Mouse (Mus musculus) fat pad, adult 2 months (tissue): Measurements from ENCODE around the gene Evl.
"Not testable (repeated sequence)": the region's sequence is repeated elsewhere in the genome, so short reads cannot be mapped to it uniquely, and the experiment has no call there.

Experiments used
- DNase-seq: peaks from one replicate; pipeline ENCODE4 v3.0.0-alpha.2; 2011; ENCODE audit warnings: low read depth, low spot score; ENCODE audit errors: extremely low read depth

The Evl gene

GRCm38 (mm10) chr12:108693592-108693991 lies 139.1 kb downstream of the Evl start:
- DNase-seq: peak; percentile 66

- peak; percentile 57 for DNase-seq
Measured at GRCm38 (mm10) chr12:108694223-108694622, 139.7 kb downstream of the Evl start.

GRCm38 (mm10) chr12:108698697-108699471 lies 144.4 kb downstream of the Evl start:
- no peak for DNase-seq

GRCm38 (mm10) chr12:108699576-108699975 lies 145.1 kb downstream of the Evl start:
- DNase-seq: no peak

DNA sequence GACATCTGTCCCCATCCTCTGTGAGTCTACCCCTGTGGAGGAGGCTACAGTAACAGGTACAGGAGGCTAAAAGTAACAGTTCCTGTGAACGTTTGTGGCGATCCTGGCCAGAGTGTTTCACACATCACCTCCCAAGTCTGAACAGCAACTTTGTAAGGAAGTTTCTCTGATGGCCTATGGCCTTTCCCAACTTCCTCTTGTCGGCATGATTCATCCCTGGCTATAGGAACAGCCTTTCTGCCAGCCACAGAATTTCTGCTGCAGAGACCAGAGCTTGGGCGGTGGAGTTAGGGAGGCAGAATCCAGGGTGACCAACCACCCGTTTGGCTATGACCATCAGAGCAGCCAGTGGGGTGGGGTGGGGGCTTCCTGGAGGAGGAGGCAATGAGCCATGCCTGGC lies 145.5 kb downstream of the Evl start:
- no peak for DNase-seq

DNA sequence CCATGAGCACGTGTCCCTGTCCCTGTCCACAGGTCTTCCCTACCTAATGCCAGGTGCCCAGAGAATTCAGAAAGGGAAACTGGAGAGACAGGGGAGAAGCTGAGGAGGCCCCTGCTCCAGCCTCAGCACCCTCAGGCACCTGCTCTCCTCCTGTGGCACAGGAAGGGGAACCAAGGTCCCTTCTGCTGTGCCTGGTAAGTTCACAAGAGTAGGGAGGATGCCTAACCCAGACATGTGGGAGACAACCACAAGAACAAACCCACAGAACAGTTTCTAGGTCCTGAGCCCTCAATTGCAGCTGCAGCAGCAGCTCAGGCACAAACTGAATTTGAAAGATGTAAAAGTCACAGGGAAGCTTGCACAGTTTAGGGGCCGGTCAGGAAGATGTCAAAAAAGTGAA lies 146.7 kb downstream of the Evl start:
- DNase-seq: no peak

- DNase-seq: no peak
Measured at GRCm38 (mm10) chr12:108702185-108702584, 147.7 kb downstream of the Evl start, which contains the start of gene Degs2. Degs2 (minus strand) TSS chr12:108702315.

DNA sequence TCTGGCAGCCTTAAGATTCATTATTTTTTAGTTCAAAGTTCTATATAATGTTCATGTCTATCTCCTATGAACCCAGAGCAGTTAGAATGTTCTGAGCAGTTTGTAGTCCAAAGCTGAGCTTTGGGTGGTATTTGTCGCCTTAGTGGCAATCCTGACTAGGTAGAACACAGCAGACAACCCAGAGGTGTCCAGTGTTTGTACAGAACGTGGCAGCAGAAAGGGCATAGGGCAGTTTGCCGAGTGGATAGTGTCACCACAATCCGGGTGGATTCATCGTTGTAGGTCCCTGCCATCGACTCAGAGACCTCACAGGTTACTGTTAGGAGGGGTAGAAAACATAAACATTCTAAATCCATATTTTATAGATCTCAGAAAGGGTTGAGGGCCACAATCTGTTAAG lies 151.0 kb downstream of the Evl start:
- no peak for DNase-seq

DNA sequence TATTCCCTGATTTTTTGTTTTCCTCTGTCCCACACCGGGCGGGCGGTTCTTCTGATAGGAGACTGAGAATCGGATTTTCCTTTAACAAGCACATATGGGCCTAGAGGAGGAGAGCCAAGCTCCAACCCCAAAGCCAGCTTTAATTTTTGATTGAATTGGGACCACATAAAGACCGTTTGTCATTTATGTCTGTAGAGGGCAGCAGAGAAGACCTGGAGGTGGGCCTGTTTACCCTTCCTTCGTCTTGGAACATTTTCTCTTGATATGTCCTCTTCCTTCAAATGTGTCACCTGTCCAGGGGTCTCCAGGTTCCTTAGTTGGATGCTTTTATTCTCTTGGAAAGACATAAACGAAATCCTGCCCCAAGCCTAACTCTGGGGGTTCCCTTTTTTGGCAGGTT lies 151.6 kb downstream of the Evl start:
- DNase-seq: no peak

- no peak for DNase-seq
Measured at GRCm38 (mm10) chr12:108709386-108709785, 154.9 kb downstream of the Evl start.

- DNase-seq: no peak
Measured at GRCm38 (mm10) chr12:108709964-108710765, 155.6 kb downstream of the Evl start.

DNA sequence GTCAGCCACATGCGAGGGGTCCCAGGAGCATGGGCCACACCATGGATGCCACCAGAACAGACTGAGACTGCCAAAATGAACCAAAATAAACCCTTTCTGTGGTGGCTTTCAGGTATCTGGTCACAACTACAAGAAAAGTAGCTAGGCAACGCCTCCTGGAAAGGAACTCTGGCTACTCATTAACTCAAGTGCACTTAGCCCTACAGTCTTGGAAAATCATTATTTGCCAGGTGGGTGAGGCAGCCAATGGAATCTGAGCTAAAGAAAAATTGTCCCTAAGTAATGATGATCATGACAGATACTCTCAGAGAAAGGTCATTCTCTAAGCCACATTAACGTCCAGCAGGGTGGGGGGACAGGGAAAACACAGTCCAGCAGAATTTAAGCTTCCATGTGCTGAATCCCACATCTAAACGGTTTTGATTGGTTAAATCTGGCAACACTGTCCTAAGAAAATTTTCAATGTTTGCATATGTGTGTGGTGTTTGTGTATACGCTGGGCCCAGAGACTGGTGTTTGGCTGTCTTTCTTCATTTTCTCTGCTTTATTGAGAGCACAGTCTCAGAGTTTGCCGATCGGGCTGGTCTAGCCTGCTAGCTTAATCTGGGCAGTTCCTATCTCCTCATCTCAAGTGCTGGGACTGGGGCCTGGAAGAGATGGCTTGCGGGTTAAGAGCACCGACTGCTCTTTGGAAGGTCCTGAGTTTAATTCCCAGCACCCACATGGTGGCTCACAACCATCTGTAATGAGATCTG lies 156.5 kb downstream of the Evl start:
- no peak for DNase-seq

DNA sequence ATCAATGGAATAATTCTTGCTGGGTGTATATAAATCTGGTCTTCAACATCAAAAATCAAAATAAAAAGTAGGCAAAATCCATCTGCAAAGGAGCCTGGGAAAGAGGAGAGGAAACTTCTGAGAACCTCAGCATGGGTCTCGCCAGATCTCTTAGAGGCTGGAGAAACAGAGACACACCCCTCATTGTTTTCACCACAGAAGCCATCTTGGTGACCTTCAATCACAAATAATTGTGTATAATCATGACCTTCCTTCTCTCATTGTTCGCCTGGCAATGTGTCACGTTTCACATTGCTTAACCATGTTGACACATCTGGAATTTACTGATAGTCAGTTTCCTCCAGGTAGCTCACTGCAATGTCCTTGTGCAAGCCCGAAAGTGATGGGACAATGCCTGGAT lies 158.0 kb downstream of the Evl start:
- DNase-seq: no peak

DNA sequence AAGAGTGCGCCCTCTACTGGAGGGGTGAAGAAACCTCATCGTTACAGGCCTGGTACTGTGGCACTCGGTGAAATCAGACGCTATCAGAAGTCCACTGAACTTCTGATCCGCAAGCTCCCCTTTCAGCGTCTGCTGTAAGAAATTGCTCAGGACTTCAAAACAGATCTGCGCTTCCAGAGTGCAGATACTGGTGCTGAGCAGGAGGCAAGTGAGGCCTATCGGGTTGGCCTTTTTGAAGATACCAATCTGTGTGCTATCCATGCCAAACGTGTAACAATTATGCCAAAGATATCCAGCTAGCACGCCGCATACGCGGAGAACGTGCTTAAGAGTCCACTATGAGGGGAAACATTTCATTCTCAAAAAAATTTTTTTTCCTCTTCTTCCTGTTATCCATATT lies 159.5 kb downstream of the Evl start:
- not testable (repeated sequence) for DNase-seq

DNA sequence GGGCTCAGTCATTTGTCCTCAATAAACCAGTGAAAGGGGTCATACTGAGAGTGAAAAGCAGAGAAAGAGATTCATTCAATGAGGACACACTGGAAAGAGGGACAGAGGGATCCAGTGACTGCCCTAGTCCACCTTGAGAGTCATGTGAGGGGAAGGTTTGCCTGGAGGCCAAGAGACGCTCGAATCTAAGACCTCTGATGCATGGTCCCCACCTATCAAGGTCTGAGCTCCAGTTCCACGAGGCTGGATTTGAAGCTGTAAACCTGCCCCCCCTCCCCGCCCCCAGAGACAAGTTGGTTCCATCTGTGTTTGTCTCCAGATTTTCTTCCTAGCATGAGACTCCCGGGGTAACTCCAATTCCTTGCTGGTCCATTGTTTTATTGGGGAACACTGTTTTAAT lies 161.3 kb downstream of the Evl start:
- DNase-seq: no peak

DNA sequence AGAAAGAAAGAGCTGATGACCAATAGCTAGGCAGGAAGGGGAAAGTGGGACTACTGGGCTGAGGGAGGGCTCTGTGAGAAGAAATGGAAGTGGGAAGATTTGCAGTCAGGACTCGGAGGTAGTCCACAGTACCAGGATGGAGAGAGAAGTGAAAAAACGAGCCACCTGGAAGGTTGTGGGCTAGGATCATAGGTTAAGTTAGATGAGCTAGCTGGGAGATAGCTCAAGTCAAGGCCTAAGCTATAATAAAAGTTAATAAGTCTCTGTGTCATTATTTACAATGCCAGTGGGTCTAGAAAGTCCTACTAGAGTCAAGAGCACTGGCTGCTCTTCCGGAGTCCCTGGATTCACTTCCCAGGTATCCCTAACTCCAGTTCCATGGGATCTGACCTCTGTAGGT lies 164.0 kb downstream of the Evl start:
- DNase-seq: no peak

GRCm38 (mm10) chr12:108722464-108722863 lies 167.9 kb downstream of the Evl start:
- no peak for DNase-seq

- DNase-seq: no peak
Measured at GRCm38 (mm10) chr12:108723841-108724240, 169.3 kb downstream of the Evl start.

DNA sequence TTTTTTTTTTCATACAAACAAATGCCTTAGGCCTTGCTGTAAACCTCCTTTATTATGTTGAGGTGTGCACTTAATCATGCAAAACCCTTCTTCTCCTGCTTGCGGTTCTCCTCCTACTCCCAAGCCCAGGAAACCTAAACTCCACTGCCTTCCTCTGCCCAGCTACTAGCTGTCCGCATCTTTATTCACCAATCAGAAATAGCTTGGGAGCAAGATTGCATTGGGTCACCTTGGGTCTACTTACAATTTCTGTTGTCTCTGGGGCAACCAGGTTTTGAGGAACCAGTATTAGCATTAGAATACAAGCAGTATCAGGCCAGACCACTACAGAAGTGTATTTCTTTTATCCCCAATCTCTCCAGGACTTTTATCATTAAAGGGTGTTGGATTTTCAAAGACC lies 179.9 kb downstream of the Evl start:
- DNase-seq: no peak

- no peak for DNase-seq
Measured at GRCm38 (mm10) chr12:108737838-108738237, 183.3 kb downstream of the Evl start.
